Mouse (Mus musculus) lung, postnatal 0 days (tissue): ENCODE measurements at regions not wholly inside any gene's neighbourhood (a gene's known extent, or its start where the extent isn't known, plus 50 kb on each side); places are given as distances from the start of the nearest gene placed in this dataset.

Experiments
- ATAC-seq: fragments of 200-750 bp; cut with Nextera tagmentation; 2 replicates; pipeline ENCODE4 v1.8.0; 2017; ENCODE audit warnings: moderate library complexity
- DNase-seq: peaks from one replicate; pipeline ENCODE4 v3.0.0-alpha.2; 2016; ENCODE audit warnings: low spot score
- H3K27ac ChIP-seq: fragments of 300-500 bp; sonication (generic); 2 replicates; pipeline ENCODE4 v1.5.1; 2014; ENCODE audit warnings: antibody characterized with exemption, mild to moderate bottlenecking, low read length, mixed read lengths
- H3K27me3 ChIP-seq: fragments of 300-500 bp; sonication (generic); replicated peaks from 2 replicates; pipeline ENCODE4 v1.6.1; 2014; ENCODE audit warnings: low read length, mixed read lengths; ENCODE audit not compliant: insufficient read depth
- H3K36me3 ChIP-seq: fragments of 300-500 bp; sonication (generic); 2 replicates; pipeline ENCODE4 v1.6.1; 2014; ENCODE audit warnings: low read length, mixed read lengths; ENCODE audit not compliant: insufficient read depth
- H3K4me1 ChIP-seq: fragments of 300-500 bp; sonication (generic); 2 replicates; pipeline ENCODE4 v1.6.1; 2014; ENCODE audit warnings: antibody characterized with exemption, low read depth, low read length, mixed read lengths; ENCODE audit not compliant: insufficient read depth
- H3K4me2 ChIP-seq: fragments of 300-500 bp; sonication (generic); replicated peaks from 2 replicates; pipeline ENCODE4 v1.6.1; 2014; ENCODE audit warnings: low read depth, mild to moderate bottlenecking, low read length, moderate library complexity, mixed read lengths
- H3K4me3 ChIP-seq: fragments of 300-500 bp; sonication (generic); 2 replicates; pipeline ENCODE4 v1.5.1; 2014; ENCODE audit warnings: low read depth, low read length
- H3K9ac ChIP-seq: fragments of 300-500 bp; sonication (generic); replicated peaks from 2 replicates; pipeline ENCODE4 v1.6.1; 2014; ENCODE audit warnings: low read depth, mild to moderate bottlenecking
- H3K9me3 ChIP-seq: fragments of 300-500 bp; sonication (generic); 2 replicates; pipeline ENCODE4 v1.6.1; 2016; ENCODE audit warnings: low read length, mixed read lengths
- CTCF ChIP-seq: IDR thresholded peaks from 2 replicates; pipeline ENCODE4 v1.5.1; 2016; ENCODE audit warnings: antibody characterized with exemption, mild to moderate bottlenecking
- EP300 ChIP-seq: IDR thresholded peaks from 2 replicates; pipeline ENCODE4 v1.6.1; 2016; ENCODE audit warnings: antibody characterized with exemption, mild to moderate bottlenecking, control low read depth
- WGBS: fragments of 180-500 bp; shearing (Covaris S2); extraction: QIAGEN DNeasy Blood & Tissue Kit; methylation state at CpG from one replicate; pipeline ENCODE4 v1.1.7; 2014; 5-methylcytosine and 5-hydroxymethylcytosine counted together

DNA sequence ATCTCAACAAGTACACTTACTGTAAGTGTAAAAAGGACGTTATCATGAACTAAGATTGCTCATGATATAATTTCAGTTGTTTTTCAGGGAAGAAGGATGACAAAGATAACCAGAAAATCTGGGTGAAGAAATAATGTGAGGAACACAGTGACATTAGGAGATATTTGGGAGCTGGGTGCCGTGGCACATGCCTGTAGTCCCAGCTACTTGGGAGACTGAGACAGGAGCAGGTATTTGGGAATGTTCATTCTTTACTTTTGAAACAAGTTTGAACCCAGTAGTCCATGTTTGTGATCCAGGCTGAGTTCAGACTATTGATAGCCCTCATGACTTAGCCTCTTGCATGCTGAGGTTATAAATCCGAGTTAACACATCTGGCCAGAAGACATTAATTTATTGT is 528.2 kb upstream of the Intu start:
- H3K36me3 ChIP-seq, result no peaks in the 10 kb centered on the region
- H3K4me3 ChIP-seq, result no peak overlapping the region
- ATAC-seq (no peak), DNase-seq (no peak)
- TF ChIP-seq EP300 (no peak), CTCF (no peak)
- H3K27me3 ChIP-seq, result no peaks in the 10 kb centered on the region
- H3K9ac ChIP-seq, result no peak overlapping the region
- H3K27ac ChIP-seq, result no peak overlapping the region
- WGBS, result 70% methylated on average over 3 of the region's 3 CpGs
- H3K9me3 ChIP-seq, result no peaks in the 10 kb centered on the region
- no peak overlapping the region for H3K4me2 ChIP-seq
- no peaks in the 10 kb centered on the region for H3K4me1 ChIP-seq

DNA sequence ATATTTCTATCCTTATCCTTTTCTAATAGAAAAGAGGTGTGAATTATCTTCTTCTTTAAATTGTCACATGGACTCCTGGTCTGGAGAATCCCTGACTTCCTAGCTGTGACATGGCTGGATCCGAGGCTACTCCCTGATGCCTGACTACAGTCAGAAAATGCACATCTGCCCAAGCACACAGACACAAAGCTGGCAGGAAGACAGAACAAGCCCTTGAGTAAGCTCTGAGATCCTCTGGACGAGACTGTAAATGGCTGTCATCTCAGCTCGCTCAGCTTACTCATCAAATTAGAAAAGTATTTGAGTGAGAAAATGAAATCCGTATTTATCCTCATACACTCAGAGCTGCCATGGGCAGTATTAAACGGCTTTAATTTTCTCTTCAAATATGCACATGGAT is 521.0 kb upstream of the Intu start:
- DNase-seq (no peak), ATAC-seq (no peak)
- Histone ChIP-seq H3K36me3 (no peaks in the 10 kb centered on the region), H3K27me3 (no peaks in the 10 kb centered on the region), H3K4me2 (no peak overlapping the region), H3K9ac (no peak overlapping the region), H3K4me1 (no peaks in the 10 kb centered on the region), H3K4me3 (no peak overlapping the region), H3K27ac (no peak overlapping the region), H3K9me3 (no peaks in the 10 kb centered on the region)
- TF ChIP-seq CTCF (no peak), EP300 (no peak)
- WGBS, result 66% methylated on average over 5 of the region's 5 CpGs

DNA sequence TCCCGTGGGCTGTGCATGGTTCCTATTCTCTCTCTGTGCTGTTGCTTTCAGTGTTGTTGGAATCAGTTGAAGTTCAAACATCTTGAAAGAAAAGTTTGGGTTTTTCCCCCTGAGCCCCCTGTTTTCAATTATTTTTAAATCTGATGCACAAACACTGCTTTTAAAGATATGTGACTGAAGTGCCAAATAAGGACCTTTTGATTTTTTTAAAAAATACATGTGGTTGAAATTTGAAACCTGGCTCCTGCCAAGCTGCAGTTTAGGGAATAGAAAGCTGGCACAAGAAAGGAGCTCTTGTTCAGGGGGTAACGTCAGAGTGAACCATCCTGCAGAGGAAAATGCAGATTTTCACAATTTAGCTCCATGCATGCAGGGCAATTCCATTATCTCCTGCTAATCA is 509.4 kb upstream of the Intu start:
- TF ChIP-seq EP300 (no peak), CTCF (no peak)
- H3K9ac ChIP-seq, result no peak overlapping the region
- H3K9me3 ChIP-seq, result no peaks in the 10 kb centered on the region
- DNase-seq, result no peak
- ATAC-seq, result no peak
- H3K4me3 ChIP-seq, result no peak overlapping the region
- H3K4me1 ChIP-seq, result no peaks in the 10 kb centered on the region
- H3K36me3 ChIP-seq, result no peaks in the 10 kb centered on the region
- whole genome bisulfite sequencing, result 30% methylated on average over 2 of the region's 2 CpGs
- H3K27me3 ChIP-seq, result no peaks in the 10 kb centered on the region
- no peak overlapping the region for H3K27ac ChIP-seq
- H3K4me2 ChIP-seq, result no peak overlapping the region

DNA sequence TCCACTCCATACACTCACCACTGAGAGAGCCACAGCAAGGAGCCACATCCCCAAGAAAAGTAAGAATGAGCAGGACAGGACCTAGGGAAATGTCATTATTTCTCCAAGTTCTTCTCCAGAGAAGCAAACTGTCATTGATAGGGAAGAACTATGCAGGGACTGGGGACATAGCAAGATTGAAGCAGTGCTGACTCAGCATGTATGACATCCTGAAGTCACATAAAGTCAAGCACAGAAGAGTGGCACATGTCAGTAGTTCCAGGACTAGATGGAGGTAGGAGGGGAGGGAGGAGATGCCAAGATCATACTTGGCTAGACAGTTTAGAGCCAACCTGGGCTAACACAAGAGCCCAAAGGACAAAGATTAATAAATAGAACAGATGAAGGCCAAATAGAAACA is 503.4 kb upstream of the Intu start:
- TF ChIP-seq EP300 (no peak), CTCF (no peak)

DNA sequence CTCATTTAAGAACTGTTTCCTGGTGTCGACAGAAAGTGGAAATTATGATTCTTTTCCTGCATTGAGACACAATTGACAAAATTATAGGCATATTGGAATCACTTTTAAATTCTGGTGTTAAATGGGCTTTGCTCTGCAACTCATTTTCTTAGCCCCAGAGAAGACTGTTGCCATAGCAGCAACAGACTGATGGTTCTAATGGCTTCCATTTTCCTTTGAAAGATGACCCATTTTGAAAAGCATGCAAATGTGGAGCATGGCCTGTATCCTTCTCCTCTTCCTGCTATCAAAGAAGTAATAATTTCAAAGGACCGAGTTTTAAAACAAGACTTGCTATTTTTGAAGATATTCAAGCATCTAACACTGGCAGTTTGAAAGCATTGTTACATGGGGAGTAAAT is 494.9 kb upstream of the Intu start:
- H3K4me1 ChIP-seq, result no peaks in the 10 kb centered on the region
- TF ChIP-seq EP300, result no peak
- no peak for TF ChIP-seq CTCF
- WGBS, result 77% methylated on average over 2 of the region's 2 CpGs
- ATAC-seq (no peak), DNase-seq (no peak)
- no peak overlapping the region for H3K4me2 ChIP-seq
- H3K4me3 ChIP-seq, result no peak overlapping the region
- no peaks in the 10 kb centered on the region for H3K36me3 ChIP-seq
- H3K27me3 ChIP-seq, result no peaks in the 10 kb centered on the region
- H3K9ac ChIP-seq, result no peak overlapping the region
- H3K27ac ChIP-seq, result no peak overlapping the region
- no peaks in the 10 kb centered on the region for H3K9me3 ChIP-seq

More for the DNA sequence above, 503.4 kb upstream of the Intu start:
- Histone ChIP-seq H3K9ac (no peak overlapping the region), H3K9me3 (no peaks in the 10 kb centered on the region), H3K27ac (no peak overlapping the region), H3K4me1 (no peaks in the 10 kb centered on the region), H3K36me3 (no peaks in the 10 kb centered on the region), H3K4me3 (no peak overlapping the region), H3K4me2 (no peak overlapping the region), H3K27me3 (no peaks in the 10 kb centered on the region)
- ATAC-seq (no peak), DNase-seq (no peak)

DNA sequence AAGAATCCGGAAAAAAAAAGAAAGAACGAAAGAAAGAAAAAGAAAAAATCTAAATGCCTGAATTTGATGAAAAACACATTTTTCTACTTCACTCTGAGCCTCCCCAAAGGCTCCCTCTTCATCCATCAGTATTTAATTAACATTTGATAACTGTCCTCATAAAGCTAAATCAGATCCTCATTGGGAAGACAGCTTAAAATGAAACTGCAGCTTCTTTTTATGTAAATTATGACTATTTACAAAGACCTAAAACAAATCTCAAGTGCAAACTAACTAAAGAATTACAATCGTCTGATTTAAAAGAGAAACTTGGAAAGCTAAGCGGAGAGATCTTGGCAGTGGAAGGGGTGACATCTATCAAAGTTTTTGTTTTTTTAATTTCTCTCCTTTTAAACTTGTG is 481.4 kb upstream of the Intu start:
- TF ChIP-seq EP300 (no peak), CTCF (no peak)
- Histone ChIP-seq H3K27me3 (no peaks in the 10 kb centered on the region), H3K4me2 (no peak overlapping the region), H3K27ac (no peak overlapping the region), H3K4me3 (no peak overlapping the region), H3K9me3 (no peaks in the 10 kb centered on the region), H3K4me1 (no peaks in the 10 kb centered on the region), H3K36me3 (no peaks in the 10 kb centered on the region), H3K9ac (no peak overlapping the region)
- no peak for DNase-seq
- ATAC-seq, result no peak
- WGBS, result 54% methylated on average over 4 of the region's 4 CpGs

DNA sequence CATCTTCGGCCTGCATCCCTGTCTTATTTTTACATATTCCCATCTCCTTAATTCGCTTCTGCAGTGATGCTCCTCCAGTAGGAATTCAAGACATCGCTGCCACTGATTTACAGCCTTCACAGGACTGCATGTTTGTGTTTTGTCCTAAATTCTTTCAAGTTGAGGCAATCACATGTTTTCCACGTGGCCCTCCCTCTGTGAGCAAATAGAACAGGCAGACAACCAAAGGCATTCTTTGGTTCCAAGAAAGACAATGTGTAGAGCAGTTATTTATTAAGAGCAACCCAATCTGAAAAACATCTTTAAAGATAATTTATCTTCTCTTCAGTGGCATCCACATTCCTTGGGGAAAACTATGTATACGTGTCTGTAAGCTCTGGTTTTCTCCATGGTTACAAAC is 472.8 kb upstream of the Intu start:
- no peak for TF ChIP-seq EP300
- no peak for TF ChIP-seq CTCF
- Histone ChIP-seq H3K4me3 (no peak overlapping the region), H3K4me2 (no peak overlapping the region), H3K9me3 (no peaks in the 10 kb centered on the region), H3K9ac (no peak overlapping the region), H3K27ac (no peak overlapping the region), H3K4me1 (no peaks in the 10 kb centered on the region), H3K27me3 (no peaks in the 10 kb centered on the region), H3K36me3 (no peaks in the 10 kb centered on the region)
- ATAC-seq (no peak), DNase-seq (peak; percentile 11)
- 66% methylated on average over 5 of the region's 5 CpGs for WGBS
